Mouse (Mus musculus): Measurements from ENCODE around the gene Kel. TPM values are rescaled to one million over a fixed set of nuclear protein-coding genes. Genes with fewer than 3 reads are reported as not detected.

Kel gene
- not detected for polyA plus RNA-seq (2014; fragmentation: Illumina TruSeq; extraction: RNeasy Lipid Tissue Mini Kit (QIAGEN cat#74804); ENCODE audit: low read depth, low replicate concordance)

DNA sequence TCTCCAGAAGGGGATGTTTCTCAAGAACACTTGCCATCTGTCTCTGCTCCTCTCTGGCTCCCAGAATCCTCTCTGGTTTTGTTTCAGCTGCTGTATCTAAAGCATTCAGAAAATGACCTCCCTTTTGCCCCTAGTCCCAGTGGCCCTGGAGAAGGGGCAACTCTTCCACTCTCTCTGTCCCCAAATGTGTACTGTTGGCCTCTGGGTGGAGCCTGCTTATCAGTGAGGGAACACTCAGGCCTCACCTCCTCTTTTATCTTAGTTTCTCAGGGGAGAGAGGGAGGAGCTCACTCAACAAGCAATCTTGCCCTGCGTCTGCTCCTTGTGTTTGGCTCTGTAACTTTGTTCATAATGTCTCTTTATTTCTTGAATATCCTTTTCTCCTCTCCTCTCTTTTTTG lies at the start of gene Kel:
TSS of gene Kel (minus strand) at position 217 of the 400 bp plus-strand sequence.

DNA sequence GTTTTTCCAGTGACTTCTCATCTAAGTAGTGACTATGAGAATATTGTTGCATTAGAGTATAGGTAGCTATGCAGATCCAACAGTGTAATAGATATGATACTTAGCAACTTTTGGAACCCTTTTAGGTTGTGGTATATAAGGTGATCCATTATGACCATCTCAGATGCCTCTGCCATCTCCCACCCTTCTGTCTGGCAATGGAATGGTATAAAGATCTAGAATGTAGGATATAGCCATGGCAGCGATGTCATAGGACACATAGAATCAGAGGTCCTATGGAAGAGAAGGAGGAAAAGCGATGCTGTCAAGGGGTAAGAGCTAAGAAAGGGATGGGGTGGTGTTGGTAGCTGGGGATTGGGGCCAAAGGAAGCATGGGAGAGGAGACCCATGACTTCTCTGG lies 20.0 kb downstream of the Kel start, which contains the start of gene Llcfc1:
TSS of gene Llcfc1 (plus strand) at position 301 of the 400 bp plus-strand sequence.

DNA sequence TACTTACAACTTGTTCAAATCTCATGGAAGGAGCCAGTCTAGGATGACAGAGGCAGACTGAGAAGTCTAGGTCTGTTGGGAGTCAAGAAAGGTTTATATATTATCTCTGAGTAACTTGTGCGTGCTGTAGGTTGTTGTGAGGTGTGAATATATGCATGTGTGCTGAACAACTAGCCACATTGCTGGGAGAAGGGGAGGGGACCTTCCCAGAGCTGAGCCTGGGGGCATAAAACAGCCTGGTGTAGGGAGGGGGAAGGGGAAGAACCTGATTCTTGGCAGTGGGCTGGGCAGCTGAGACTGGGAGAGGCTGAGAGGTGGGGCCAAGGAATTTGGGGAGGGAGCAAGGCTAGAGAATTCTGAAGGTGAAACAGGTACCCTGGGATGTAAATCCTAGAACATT lies 23.5 kb downstream of the Kel start, which contains the start of gene Trpv5:
TSS of gene Trpv5 (minus strand) at position 101 of the 400 bp plus-strand sequence.

Other genes with a start within 250 kb of the Kel start
- gene Prss1, start 245.4 kb downstream of the Kel start, polyA plus RNA-seq (2014; fragmentation: Illumina TruSeq; extraction: RNeasy Lipid Tissue Mini Kit (QIAGEN cat#74804); ENCODE audit: low read depth, low replicate concordance) = not detected
- not detected for gene Prss2, start 182.6 kb downstream of the Kel start, polyA plus RNA-seq (2014; fragmentation: Illumina TruSeq; extraction: RNeasy Lipid Tissue Mini Kit (QIAGEN cat#74804); ENCODE audit: low read depth, low replicate concordance)
- not detected for gene Ephb6, start 98.9 kb downstream of the Kel start, polyA plus RNA-seq (2014; fragmentation: Illumina TruSeq; extraction: RNeasy Lipid Tissue Mini Kit (QIAGEN cat#74804); ENCODE audit: low read depth, low replicate concordance)
- gene Trpv6, start 67.9 kb downstream of the Kel start, polyA plus RNA-seq (2014; fragmentation: Illumina TruSeq; extraction: RNeasy Lipid Tissue Mini Kit (QIAGEN cat#74804); ENCODE audit: low read depth, low replicate concordance) = 0.20 TPM
- 26.6 TPM for gene Trpv5, start 23.6 kb downstream of the Kel start, polyA plus RNA-seq (2014; fragmentation: Illumina TruSeq; extraction: RNeasy Lipid Tissue Mini Kit (QIAGEN cat#74804); ENCODE audit: low read depth, low replicate concordance)
- 0.93 TPM for gene Llcfc1, start 19.9 kb downstream of the Kel start, polyA plus RNA-seq (2014; fragmentation: Illumina TruSeq; extraction: RNeasy Lipid Tissue Mini Kit (QIAGEN cat#74804); ENCODE audit: low read depth, low replicate concordance)
- gene Olfr459, start 70.8 kb upstream of the Kel start, polyA plus RNA-seq (2014; fragmentation: Illumina TruSeq; extraction: RNeasy Lipid Tissue Mini Kit (QIAGEN cat#74804); ENCODE audit: low read depth, low replicate concordance) = not detected
- not detected for gene Pip, start 143.2 kb upstream of the Kel start, polyA plus RNA-seq (2014; fragmentation: Illumina TruSeq; extraction: RNeasy Lipid Tissue Mini Kit (QIAGEN cat#74804); ENCODE audit: low read depth, low replicate concordance)
- not detected for gene Sval2, start 148.7 kb upstream of the Kel start, polyA plus RNA-seq (2014; fragmentation: Illumina TruSeq; extraction: RNeasy Lipid Tissue Mini Kit (QIAGEN cat#74804); ENCODE audit: low read depth, low replicate concordance)
- gene Sval1, start 247.3 kb upstream of the Kel start, polyA plus RNA-seq (2014; fragmentation: Illumina TruSeq; extraction: RNeasy Lipid Tissue Mini Kit (QIAGEN cat#74804); ENCODE audit: low read depth, low replicate concordance) = not detected

Data from kidney, adult 10 weeks (tissue).